ENCODE assay signal across 8 mouse cellular contexts in the genomic region with DNA sequence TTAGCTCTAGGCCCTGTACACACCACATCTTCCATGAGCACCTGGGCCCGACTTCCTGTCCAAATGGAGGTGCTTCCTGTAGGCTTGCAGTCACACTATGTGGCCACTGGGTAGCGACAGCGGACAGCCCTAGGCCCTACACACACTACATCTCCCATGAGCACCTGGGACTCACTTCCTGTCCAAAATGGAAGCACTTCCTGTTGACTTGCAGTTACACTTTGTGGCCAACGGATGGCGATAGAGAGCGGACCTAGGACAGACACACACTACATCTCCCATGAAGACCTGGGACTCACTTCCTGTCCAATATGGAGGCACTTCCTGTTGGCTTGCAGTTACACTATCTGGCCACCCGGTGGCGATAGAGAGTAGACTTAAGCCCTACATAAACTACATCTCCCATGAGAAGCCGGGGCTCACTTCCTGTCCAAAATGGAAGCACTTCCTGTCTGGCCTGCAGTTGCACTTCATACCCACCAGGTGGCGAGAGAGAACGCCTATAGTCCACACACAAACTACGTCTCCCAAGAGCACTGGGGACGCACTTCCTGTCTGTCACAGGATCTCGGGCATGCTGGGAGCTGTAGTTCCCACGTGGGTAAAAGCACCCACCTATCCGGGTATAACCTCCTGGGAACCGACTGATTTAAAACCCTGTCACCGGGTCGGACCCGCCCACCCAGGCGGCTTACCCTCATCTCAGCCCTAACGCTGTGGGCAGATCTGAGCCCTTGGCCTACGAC.
DNase-seq lines count a peak whose midpoint lies in the region; ATAC-seq and TF ChIP-seq lines count a peak whose summit lies in the region.

No protein-coding gene starts in this region.

- H3K4me1 ChIP-seq in E14TG2a.4 (replicated peaks; ENCODE audit: low read depth, low read length): no peaks in the 10 kb centered on the region
- no peaks in the 10 kb centered on the region for H3K4me1 ChIP-seq in forebrain, embryonic 12.5 days
- H3K4me1 ChIP-seq in heart, postnatal 0 days (ENCODE audit: control insufficient read depth, insufficient read depth): no peaks in the 10 kb centered on the region
- no peaks in the 10 kb centered on the region for H3K4me1 ChIP-seq in liver, embryonic 16.5 days (ENCODE audit: control insufficient read depth, low read depth, low read length)
- no peaks in the 10 kb centered on the region for H3K4me1 ChIP-seq in neural tube, embryonic 13.5 days (replicated peaks)
- H3K4me1 ChIP-seq in testis, adult 2 months (ENCODE audit: control insufficient read depth, insufficient read depth, low read length): no peaks in the 10 kb centered on the region

- H3K9ac ChIP-seq in forebrain, embryonic 12.5 days: no peak overlapping the region
- H3K9ac ChIP-seq in heart, postnatal 0 days (replicated peaks; ENCODE audit: low read depth, low read length): no peak overlapping the region
- no peak overlapping the region for H3K9ac ChIP-seq in liver, embryonic 16.5 days (ENCODE audit: low read depth, low read length)
- no peak overlapping the region for H3K9ac ChIP-seq in neural tube, embryonic 13.5 days

- peak; percentile 48 for TF ChIP-seq CTCF in E14TG2a.4 (conservative IDR thresholded peaks at IDR 0.05; ENCODE audit: low read length)
- TF ChIP-seq CTCF in heart, postnatal 0 days (IDR thresholded peaks at IDR 0.05; ENCODE audit: low read depth): peak; percentile 71
- TF ChIP-seq CTCF in testis, adult 2 months (IDR thresholded peaks at IDR 0.05; ENCODE audit: control insufficient read depth, insufficient read depth, insufficient replicate concordance, low read depth, low read length): peak; percentile 74

- H3K4me3 ChIP-seq in E14TG2a.4 (replicated peaks; ENCODE audit: low read length): no peak overlapping the region
- peak overlapping the region; percentile 25 for H3K4me3 ChIP-seq in forebrain, embryonic 12.5 days (replicated peaks)
- peak overlapping the region; percentile 32 for H3K4me3 ChIP-seq in heart, postnatal 0 days (ENCODE audit: low read depth, low read length)
- H3K4me3 ChIP-seq in liver, embryonic 16.5 days (ENCODE audit: low read depth, low read length): peak overlapping the region; percentile 48
- H3K4me3 ChIP-seq in neural tube, embryonic 13.5 days: peak overlapping the region; percentile 30
- peak overlapping the region; percentile 71 for H3K4me3 ChIP-seq in testis, adult 2 months (ENCODE audit: control insufficient read depth, low read depth, low read length)

- no peak overlapping the region for H3K27ac ChIP-seq in forebrain, embryonic 12.5 days
- H3K27ac ChIP-seq in heart, postnatal 0 days (ENCODE audit: low read depth): no peak overlapping the region
- no peak overlapping the region for H3K27ac ChIP-seq in liver, embryonic 16.5 days (ENCODE audit: low read length)
- H3K27ac ChIP-seq in neural tube, embryonic 13.5 days (replicated peaks): no peak overlapping the region
- no peak overlapping the region for H3K27ac ChIP-seq in testis, adult 2 months (ENCODE audit: control insufficient read depth, insufficient read depth, low read depth, low read length)

- TF ChIP-seq EP300 in heart, postnatal 0 days (IDR thresholded peaks at IDR 0.05; ENCODE audit: low read depth): no peak

- H3K9me3 ChIP-seq in E14TG2a.4 (ENCODE audit: low read length): peaks cover 66% of the 10 kb centered on the region
- H3K9me3 ChIP-seq in forebrain, embryonic 12.5 days: 0 out of 2 replicates have a peak, but pooled peaks cover 4% of the 10 kb centered on the region
- peaks cover under 1% of the 10 kb centered on the region; the same call in 1 of the 2 replicates for H3K9me3 ChIP-seq in heart, postnatal 0 days (replicated peaks; ENCODE audit: control insufficient read depth, low read length)
- no peaks in the 10 kb centered on the region for H3K9me3 ChIP-seq in liver, embryonic 16.5 days (replicated peaks; ENCODE audit: control insufficient read depth, low read length)
- 0 out of 2 replicates have a peak, but pooled peaks cover 2% of the 10 kb centered on the region for H3K9me3 ChIP-seq in neural tube, embryonic 13.5 days

- WGBS in forebrain, embryonic 12.5 days: 12% methylated on average over 23 of the region's 23 CpGs
- 9% methylated on average over 23 of the region's 23 CpGs for WGBS in heart, postnatal 0 days
- WGBS in liver, embryonic 16.5 days (ENCODE audit: insufficient replicate concordance): 10% methylated on average over 23 of the region's 23 CpGs
- 9% methylated on average over 23 of the region's 23 CpGs for WGBS in neural tube, embryonic 13.5 days

- DNase-seq in c-Kit-positive CD71-positive TER-119-positive erythroid progenitor cells, embryonic 14.5 days (ENCODE audit: low spot score): peak; percentile 94
- DNase-seq in heart, postnatal 0 days (ENCODE audit: low spot score): peak; percentile 92
- DNase-seq in kidney, postnatal 4 days: peak; percentile 88 to 93

- H3K36me3 ChIP-seq in E14TG2a.4 (ENCODE audit: insufficient read depth, low read length): no peaks in the 10 kb centered on the region
- no peaks in the 10 kb centered on the region for H3K36me3 ChIP-seq in forebrain, embryonic 12.5 days (replicated peaks)
- H3K36me3 ChIP-seq in heart, postnatal 0 days (replicated peaks; ENCODE audit: control insufficient read depth, insufficient read depth, low read length): no peaks in the 10 kb centered on the region
- no peaks in the 10 kb centered on the region for H3K36me3 ChIP-seq in liver, embryonic 16.5 days (ENCODE audit: control insufficient read depth, insufficient read depth)
- H3K36me3 ChIP-seq in neural tube, embryonic 13.5 days: no peaks in the 10 kb centered on the region
- H3K36me3 ChIP-seq in testis, adult 2 months (ENCODE audit: control insufficient read depth, insufficient read depth, low read length): no peaks in the 10 kb centered on the region

- peak overlapping the region; percentile 33 for H3K4me2 ChIP-seq in forebrain, embryonic 12.5 days
- H3K4me2 ChIP-seq in heart, postnatal 0 days (ENCODE audit: low read depth, low read length): peak overlapping the region; percentile 58
- H3K4me2 ChIP-seq in liver, embryonic 16.5 days (ENCODE audit: low read depth, low read length): peak overlapping the region; percentile 60
- peak overlapping the region; percentile 40 for H3K4me2 ChIP-seq in neural tube, embryonic 13.5 days

- H3K27me3 ChIP-seq in E14TG2a.4 (ENCODE audit: insufficient read depth, low read length): no peaks in the 10 kb centered on the region
- H3K27me3 ChIP-seq in forebrain, embryonic 12.5 days: no peaks in the 10 kb centered on the region
- H3K27me3 ChIP-seq in heart, postnatal 0 days (ENCODE audit: control insufficient read depth, insufficient read depth, low read length): no peaks in the 10 kb centered on the region
- H3K27me3 ChIP-seq in liver, embryonic 16.5 days (ENCODE audit: control insufficient read depth, insufficient read depth, low read depth, low read length): no peaks in the 10 kb centered on the region
- no peaks in the 10 kb centered on the region for H3K27me3 ChIP-seq in neural tube, embryonic 13.5 days
- H3K27me3 ChIP-seq in testis, adult 2 months (ENCODE audit: control insufficient read depth, insufficient read depth, low read length): no peaks in the 10 kb centered on the region

- TF ChIP-seq POLR2A in testis, adult 2 months (IDR thresholded peaks at IDR 0.05; ENCODE audit: control insufficient read depth, low read depth, low read length): no peak

- ATAC-seq in forebrain, embryonic 12.5 days (ENCODE audit: low FRiP score): peak; percentile 96
- ATAC-seq in heart, postnatal 0 days (ENCODE audit: insufficient read depth, low read depth): peak; percentile 93
- ATAC-seq in liver, embryonic 16.5 days (ENCODE audit: low read depth): peak; percentile 93
- ATAC-seq in neural tube, embryonic 13.5 days (ENCODE audit: low read depth): peak; percentile 97
